Mouse (Mus musculus) layer of hippocampus, adult 9-11 months (tissue): ENCODE measurements at regions not wholly inside any gene's neighbourhood (a gene's known extent, or its start where the extent isn't known, plus 50 kb on each side); places are given as distances from the start of the nearest gene placed in this dataset.
"Not testable (repeated sequence)": the region's sequence is repeated elsewhere in the genome, so short reads cannot be mapped to it uniquely, and the experiment has no call there.

ENCODE experiments used
- DNase-seq: peaks from one replicate; pipeline ENCODE4 v3.0.0; 2022

DNA sequence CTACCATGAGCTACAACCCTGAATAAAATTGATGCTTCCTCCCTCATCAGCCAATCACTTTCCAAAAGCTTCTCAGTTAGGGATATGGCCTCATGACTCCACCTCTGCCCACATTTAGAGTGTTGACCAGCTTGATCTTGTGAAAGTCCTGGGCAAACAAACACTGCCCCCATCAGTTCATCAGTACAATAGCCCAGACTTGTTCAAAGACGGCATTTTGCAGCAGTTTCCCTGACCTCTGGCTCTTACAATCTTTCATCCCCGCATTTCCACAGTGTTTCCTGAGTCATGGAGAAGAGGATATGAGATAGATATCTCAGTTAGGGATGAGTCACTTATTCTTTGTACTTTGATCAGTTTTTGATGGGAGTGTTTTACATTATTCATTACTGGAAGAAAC lies 203.5 kb upstream of the Asrgl1 start:
- DNase-seq, result not testable (repeated sequence)

DNA sequence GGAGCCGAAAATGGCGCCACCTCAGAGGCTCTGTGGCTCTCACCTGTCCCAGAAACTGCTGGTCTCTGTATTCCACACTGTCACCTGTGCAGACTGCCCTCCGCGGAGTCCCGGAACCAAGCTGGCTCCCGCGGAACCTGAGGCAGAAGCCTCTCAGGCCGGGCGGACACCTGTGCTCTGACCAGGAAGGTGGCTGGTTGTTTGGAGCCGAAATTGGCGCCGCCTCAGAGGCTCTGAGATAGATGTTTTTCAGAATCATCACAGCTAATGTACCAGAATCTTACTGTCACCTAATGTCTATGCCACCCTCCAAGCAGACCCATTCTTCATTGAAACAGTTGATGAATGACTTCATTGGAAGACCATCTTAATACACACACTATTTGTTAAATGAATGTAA lies 202.0 kb upstream of the Asrgl1 start:
- DNase-seq, result not testable (repeated sequence)

DNA sequence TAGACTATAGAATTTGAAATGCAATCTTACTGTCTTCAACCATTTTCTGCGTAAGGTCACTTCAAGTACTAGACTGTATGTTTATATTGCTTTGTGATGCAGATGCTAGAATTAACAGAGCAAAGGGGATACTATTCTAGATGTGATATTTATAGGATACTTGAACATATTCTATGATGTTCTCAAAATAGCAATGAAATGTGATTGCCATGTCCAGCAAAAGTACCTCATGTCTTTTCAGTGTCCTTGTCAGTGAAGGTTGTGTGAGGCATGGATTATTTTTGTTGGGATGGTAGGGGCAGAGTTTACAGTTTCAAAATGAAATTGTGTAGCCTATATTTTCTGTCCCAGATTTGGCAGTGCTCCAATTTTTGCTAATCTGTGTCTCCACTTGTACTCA lies 182.5 kb upstream of the Asrgl1 start:
- DNase-seq, result not testable (repeated sequence)

GRCm38 (mm10) chr19:9316162-9316561 lies 180.7 kb upstream of the Asrgl1 start:
- not testable (repeated sequence) for DNase-seq

DNA sequence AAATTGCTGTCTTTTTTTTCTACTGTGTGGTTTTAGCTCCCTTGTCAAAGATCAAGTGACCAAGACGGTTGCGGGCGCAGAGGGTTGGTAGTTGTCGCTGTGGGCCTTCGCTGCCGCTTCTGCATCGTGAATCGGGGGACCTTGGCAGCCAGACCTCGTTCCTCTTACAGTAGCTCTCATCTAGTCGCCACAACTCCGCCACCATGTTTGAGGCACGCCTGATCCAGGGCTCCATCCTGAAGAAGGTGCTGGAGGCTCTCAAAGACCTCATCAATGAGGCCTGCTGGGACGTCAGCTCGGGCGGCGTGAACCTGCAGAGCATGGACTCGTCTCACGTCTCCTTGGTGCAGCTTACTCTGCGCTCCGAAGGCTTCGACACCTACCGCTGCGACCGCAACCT lies 147.7 kb upstream of the Asrgl1 start:
- peak; percentile 10 for DNase-seq

DNA sequence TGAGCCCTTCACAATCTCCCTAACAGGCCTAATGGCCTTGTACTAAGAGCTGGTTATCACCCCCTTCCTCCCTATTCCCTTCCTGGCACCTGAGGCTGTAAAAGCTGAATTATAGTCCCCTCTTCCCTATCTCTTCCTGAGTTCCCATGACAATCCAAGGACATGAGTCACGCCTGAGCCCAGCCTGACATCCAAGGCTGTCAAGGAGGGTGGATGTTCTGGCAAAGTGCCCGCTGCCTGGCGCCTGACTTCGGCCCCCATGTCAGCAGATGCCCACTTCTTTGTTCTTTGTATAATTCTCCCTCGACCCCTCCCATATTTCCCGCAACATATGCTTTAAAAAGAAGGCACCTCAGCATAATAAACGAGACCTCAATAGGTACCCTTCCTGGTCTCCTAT lies 99.2 kb upstream of the Asrgl1 start:
- DNase-seq, result not testable (repeated sequence)
